9 mouse cellular contexts compared by ENCODE assay signal in the genomic region with DNA sequence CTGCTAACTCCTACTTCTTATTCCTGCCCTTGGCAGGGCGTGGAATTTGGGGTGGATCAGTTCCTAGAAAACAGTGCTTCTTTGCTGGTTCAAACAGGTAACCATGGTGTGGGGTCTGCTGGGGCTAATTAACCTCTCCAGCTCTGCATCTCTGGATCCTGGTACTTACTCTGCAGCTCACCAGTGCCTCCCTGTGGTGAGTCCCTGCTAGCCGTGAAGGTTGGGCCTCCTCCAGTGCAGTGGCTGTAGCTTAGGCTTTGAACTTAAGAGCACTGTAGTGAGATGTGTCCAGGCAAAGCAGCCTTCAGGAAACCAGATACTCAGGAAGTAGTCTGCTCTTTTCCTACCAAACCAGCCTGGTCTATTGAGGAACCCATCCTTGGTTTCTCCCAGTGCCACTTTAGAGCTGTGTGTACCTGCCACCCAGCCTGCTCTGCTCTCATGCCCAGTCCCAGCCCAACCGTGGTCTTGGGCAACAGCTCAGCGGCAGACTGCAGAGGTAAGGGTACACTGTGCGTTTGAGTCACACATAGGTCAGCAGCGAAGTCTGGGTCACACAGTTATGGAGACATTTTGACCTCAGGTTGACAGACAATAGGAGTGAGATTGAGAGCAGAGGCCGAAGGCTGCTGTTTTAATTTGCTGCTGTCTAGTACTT.
A peak's percentile ranks its signal among the peaks of the same experiment; 100 is the strongest.
DNase-seq lines count a peak whose midpoint lies in the region; ATAC-seq and TF ChIP-seq lines count a peak whose summit lies in the region.
"Had no signal": no experiment of that assay in that cellular context is flagged by ENCODE, and none has a peak within 500 bp of the region (broad histone marks: within the 10 kb centered on the region; RNA-seq: fewer than 3 reads in every experiment).

No protein-coding gene starts in this region.

- H3K4me2 ChIP-seq in hindbrain, embryonic 13.5 days, result no peak overlapping the region
- H3K4me2 ChIP-seq: hindbrain, embryonic 15.5 days had no signal

- no peaks in the 10 kb centered on the region for H3K36me3 ChIP-seq in G1E (replicated peaks)
- H3K36me3 ChIP-seq in hindbrain, embryonic 13.5 days, result no peaks in the 10 kb centered on the region
- H3K36me3 ChIP-seq: hindbrain, embryonic 15.5 days had no signal

- no peak for ATAC-seq in G1E (ENCODE audit: extremely low read depth, insufficient number of reproducible peaks, low FRiP score, poor library complexity, severe bottlenecking)
- ATAC-seq in hindbrain, embryonic 13.5 days (ENCODE audit: low FRiP score), result peak; percentile 59; the same call in 1 of the 2 replicates

- TF ChIP-seq CTCF in G1E (IDR thresholded peaks at IDR 0.05; ENCODE audit: low read depth, low read length), result 0 out of 2 replicates have a peak, but pooled peaks have one; percentile 5

- 66% methylated on average over 7 of the region's 7 CpGs for WGBS in hindbrain, embryonic 13.5 days

- peaks cover 3% of the 10 kb centered on the region; the same call in 1 of the 2 replicates for H3K4me1 ChIP-seq in G1E (ENCODE audit: insufficient read depth, low read depth, low read length)
- no peaks in the 10 kb centered on the region for H3K4me1 ChIP-seq in hindbrain, embryonic 13.5 days (replicated peaks)
- H3K4me1 ChIP-seq: hindbrain, embryonic 15.5 days had no signal

- H3K27ac ChIP-seq in hindbrain, embryonic 13.5 days, result no peak overlapping the region
- H3K27ac ChIP-seq: hindbrain, embryonic 15.5 days had no signal

- DNase-seq in G1E (ENCODE audit: low spot score), result no peak
- peak; percentile 74 for DNase-seq in cerebellum, adult 11-12 months
- peak; percentile 64 for DNase-seq in forelimb bud, embryonic 11.5 days (ENCODE audit: low read depth, low spot score)
- DNase-seq in layer of hippocampus, postnatal 10 days (ENCODE audit: low spot score in 2 of 2), result peak; percentile 81 to 84
- DNase-seq in lung, postnatal 10 days, result peak; percentile 76
- DNase-seq in retina, adult 2 months (ENCODE audit: low read depth, low spot score), result peak; percentile 22
- DNase-seq in thymus, postnatal 25 days, result peak; percentile 89

- H3K4me3 ChIP-seq in G1E (ENCODE audit: low read depth, low read length), result no peak overlapping the region
- H3K4me3 ChIP-seq in hindbrain, embryonic 13.5 days, result no peak overlapping the region
- H3K4me3 ChIP-seq: hindbrain, embryonic 15.5 days had no signal

- no peak overlapping the region for H3K9ac ChIP-seq in hindbrain, embryonic 13.5 days
- H3K9ac ChIP-seq: hindbrain, embryonic 15.5 days had no signal

- peaks cover 19% of the 10 kb centered on the region for H3K27me3 ChIP-seq in G1E (ENCODE audit: insufficient read depth, low read length)
- no peaks in the 10 kb centered on the region for H3K27me3 ChIP-seq in hindbrain, embryonic 13.5 days
- H3K27me3 ChIP-seq: hindbrain, embryonic 15.5 days had no signal

- no peaks in the 10 kb centered on the region for H3K9me3 ChIP-seq in G1E (replicated peaks)
- H3K9me3 ChIP-seq in hindbrain, embryonic 13.5 days, result no peaks in the 10 kb centered on the region
- H3K9me3 ChIP-seq: hindbrain, embryonic 15.5 days had no signal
